Mouse (Mus musculus): ENCODE results near the gene Reps1. TPM values are rescaled to one million over a fixed set of nuclear protein-coding genes. Genes with fewer than 3 reads are reported as not detected.
A peak's percentile ranks its signal among the peaks of the same experiment; 100 is the strongest.

Reps1 gene
- total RNA-seq, 1 experiment from 2014 or later: 31.1 TPM

GRCm38 (mm10) chr10:18139615-18140014, 84.0 kb downstream of the Reps1 start:
- no peak for DNase-seq

- peak; percentile 24 for DNase-seq
These were observed 85.7 kb downstream of the Reps1 start for GRCm38 (mm10) chr10:18141389-18141788.

GRCm38 (mm10) chr10:18142231-18142630, 86.6 kb downstream of the Reps1 start:
- DNase-seq: no peak

GRCm38 (mm10) chr10:18147224-18147623, 91.6 kb downstream of the Reps1 start:
- no peak for DNase-seq

GRCm38 (mm10) chr10:18162435-18162971, 106.8 kb downstream of the Reps1 start:
- no peak for DNase-seq

Other genes starting within 250 kb of the Reps1 start
- 33.2 and 37.1 TPM in 2 replicates for gene Heca, start 107.8 kb upstream of the Reps1 start, total RNA-seq (2021)
- 30.6 and 37.8 TPM in 2 replicates for gene Abracl, start 32.6 kb upstream of the Reps1 start, total RNA-seq (2021)
- not detected in 2 replicates for gene Ect2l, start 155.0 kb downstream of the Reps1 start, total RNA-seq (2021)
- 8.1 and 9.8 TPM in 2 replicates for gene Ccdc28a, start 179.1 kb downstream of the Reps1 start, total RNA-seq (2021)

Data from adrenal gland, postnatal 14 days (tissue).